Mouse (Mus musculus) limb, embryonic 11.5 days (tissue): ENCODE results near the gene Ywhab. TPM values are rescaled to one million over a fixed set of nuclear protein-coding genes. Genes with fewer than 3 reads are reported as not detected.

Experiments
- ATAC-seq: fragments of 200-750 bp; cut with Nextera tagmentation; 2 replicates; pipeline ENCODE4 v1.8.0; 2017; ENCODE audit warnings: low read depth; ENCODE audit not compliant: insufficient number of reproducible peaks, low FRiP score, low TSS enrichment
- DNase-seq: peaks from one replicate; pipeline ENCODE4 v3.0.0-alpha.2; 2015; ENCODE audit warnings: low spot score
- H3K27ac ChIP-seq: fragments of 300-500 bp; sonication (generic); replicated peaks from 2 replicates; pipeline ENCODE4 v1.5.1; 2014; ENCODE audit warnings: low read depth, mild to moderate bottlenecking, low read length
- H3K27me3 ChIP-seq: fragments of 300-500 bp; sonication (generic); 2 replicates; pipeline ENCODE4 v1.6.1; 2014; ENCODE audit warnings: mild to moderate bottlenecking, low read length, mixed read lengths; ENCODE audit not compliant: control insufficient read depth, insufficient read depth
- H3K36me3 ChIP-seq: fragments of 300-500 bp; sonication (generic); 2 replicates; pipeline ENCODE4 v1.6.1; 2014; ENCODE audit warnings: mild to moderate bottlenecking, low read length, moderate library complexity, mixed read lengths; ENCODE audit not compliant: control insufficient read depth, insufficient read depth
- H3K4me1 ChIP-seq: fragments of 300-500 bp; sonication (generic); 2 replicates; pipeline ENCODE4 v1.6.1; 2014; ENCODE audit warnings: low read length, mixed read lengths; ENCODE audit not compliant: control insufficient read depth, insufficient read depth
- H3K4me2 ChIP-seq: fragments of 300-500 bp; sonication (generic); 2 replicates; pipeline ENCODE4 v1.6.1; 2014; ENCODE audit warnings: low read depth, mild to moderate bottlenecking, moderate library complexity; ENCODE audit not compliant: severe bottlenecking
- H3K4me3 ChIP-seq: fragments of 300-500 bp; sonication (generic); 2 replicates; pipeline ENCODE4 v1.5.1; 2014; ENCODE audit warnings: low read depth, low read length
- H3K9ac ChIP-seq: fragments of 300-500 bp; sonication (generic); 2 replicates; pipeline ENCODE4 v1.6.1; 2014; ENCODE audit warnings: mild to moderate bottlenecking, low read length
- H3K9me3 ChIP-seq: fragments of 300-500 bp; sonication (generic); 2 replicates; pipeline ENCODE4 v1.6.1; 2016; ENCODE audit warnings: low read length; ENCODE audit not compliant: control insufficient read depth
- WGBS: fragments of 180-500 bp; shearing (Covaris S2); extraction: QIAGEN DNeasy Blood & Tissue Kit; methylation state at CpG from one replicate; pipeline ENCODE4 v1.1.7; 2014; 5-methylcytosine and 5-hydroxymethylcytosine counted together
- polyA plus RNA-seq: library from polyadenylated mRNA; unstranded; fragments of >200 nt; fragmentation: Nextera tagmentation; extraction: Ambion mirVana; gene quantifications from 2 replicates; pipeline ENCODE4 v1.2.1, GENCODE M21; 2014

Gene Ywhab
- polyA plus RNA-seq, 1 experiment from 2014 or later: 323 TPM

DNA sequence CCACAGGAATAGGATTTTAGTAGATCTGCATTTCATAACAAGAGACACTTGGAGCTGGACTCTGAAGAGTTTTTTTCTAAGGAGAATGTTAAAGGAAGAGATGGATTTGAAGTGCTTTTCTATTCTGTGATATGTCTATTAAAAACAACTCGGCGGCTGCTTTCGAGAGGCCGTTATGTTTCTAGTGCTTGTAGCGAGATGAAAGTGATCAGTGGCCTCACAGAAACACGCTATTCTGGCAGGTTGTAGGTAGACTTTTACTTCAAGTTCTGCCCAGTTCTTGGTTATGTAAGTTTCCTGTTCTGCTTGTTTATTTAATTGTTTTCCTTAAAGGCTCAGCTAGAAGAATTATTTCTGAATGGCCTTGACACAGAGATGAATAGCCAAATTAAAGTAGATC, 4.2 kb downstream of the Ywhab start:
- Histone ChIP-seq H3K27ac (no peak overlapping the region), H3K36me3 (no peaks in the 10 kb centered on the region), H3K9me3 (no peaks in the 10 kb centered on the region), H3K9ac (no peak overlapping the region), H3K4me2 (no peak overlapping the region), H3K27me3 (no peaks in the 10 kb centered on the region), H3K4me3 (no peak overlapping the region), H3K4me1 (peaks cover 5% of the 10 kb centered on the region)
- WGBS: 93% methylated on average over 6 of the region's 6 CpGs
- DNase-seq (no peak), ATAC-seq (no peak)

DNA sequence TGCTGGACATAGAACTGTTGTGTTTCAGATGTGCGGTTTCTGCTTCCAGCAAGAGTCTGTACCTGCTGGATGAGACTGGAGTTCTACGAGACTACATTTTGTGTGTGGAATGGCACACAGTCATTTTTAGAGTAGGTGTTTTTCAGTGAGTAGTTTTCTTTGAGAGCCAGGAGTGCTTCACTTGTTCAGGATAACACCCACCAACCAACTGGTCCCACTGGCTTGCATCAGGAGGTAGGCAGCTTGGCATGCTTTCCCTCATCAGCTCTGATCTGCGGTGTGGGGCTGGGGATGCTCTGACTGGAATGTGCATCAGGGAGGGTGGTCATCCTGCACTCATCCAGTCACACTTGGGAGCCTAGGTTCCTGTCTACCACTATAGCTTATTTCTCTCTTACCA, 7.9 kb downstream of the Ywhab start:
- 89% methylated on average over 3 of the region's 3 CpGs for WGBS
- Histone ChIP-seq H3K36me3 (no peaks in the 10 kb centered on the region), H3K4me2 (no peak overlapping the region), H3K27me3 (no peaks in the 10 kb centered on the region), H3K27ac (no peak overlapping the region), H3K4me1 (no peaks in the 10 kb centered on the region), H3K4me3 (no peak overlapping the region), H3K9me3 (no peaks in the 10 kb centered on the region), H3K9ac (no peak overlapping the region)
- ATAC-seq (no peak), DNase-seq (no peak)

DNA sequence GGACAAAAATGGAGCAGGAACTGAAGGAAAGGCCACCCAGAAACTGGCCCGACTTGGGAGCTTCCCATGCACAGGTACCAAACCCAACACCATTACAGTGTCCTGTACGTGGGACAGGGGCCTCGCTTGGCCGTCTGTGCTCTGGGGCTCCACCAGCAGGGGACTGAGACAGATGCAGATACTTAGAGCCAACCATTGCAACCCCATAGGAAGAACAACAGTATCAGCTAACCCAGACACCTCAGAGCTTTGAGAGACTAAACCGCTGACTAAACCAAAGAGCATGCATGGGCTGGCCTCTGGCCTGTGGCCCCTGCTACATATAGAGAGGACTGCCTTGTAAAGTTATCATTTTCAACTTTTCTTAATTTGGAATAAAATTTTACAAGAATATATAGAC, 9.7 kb downstream of the Ywhab start:
- no peak for DNase-seq
- no peak for ATAC-seq
- no peak overlapping the region for H3K4me3 ChIP-seq
- H3K9me3 ChIP-seq: no peaks in the 10 kb centered on the region
- H3K9ac ChIP-seq: no peak overlapping the region
- H3K27me3 ChIP-seq: no peaks in the 10 kb centered on the region
- WGBS: 82% methylated on average over 5 of the region's 5 CpGs
- H3K27ac ChIP-seq: no peak overlapping the region
- no peaks in the 10 kb centered on the region for H3K36me3 ChIP-seq
- H3K4me2 ChIP-seq: no peak overlapping the region
- no peaks in the 10 kb centered on the region for H3K4me1 ChIP-seq

DNA sequence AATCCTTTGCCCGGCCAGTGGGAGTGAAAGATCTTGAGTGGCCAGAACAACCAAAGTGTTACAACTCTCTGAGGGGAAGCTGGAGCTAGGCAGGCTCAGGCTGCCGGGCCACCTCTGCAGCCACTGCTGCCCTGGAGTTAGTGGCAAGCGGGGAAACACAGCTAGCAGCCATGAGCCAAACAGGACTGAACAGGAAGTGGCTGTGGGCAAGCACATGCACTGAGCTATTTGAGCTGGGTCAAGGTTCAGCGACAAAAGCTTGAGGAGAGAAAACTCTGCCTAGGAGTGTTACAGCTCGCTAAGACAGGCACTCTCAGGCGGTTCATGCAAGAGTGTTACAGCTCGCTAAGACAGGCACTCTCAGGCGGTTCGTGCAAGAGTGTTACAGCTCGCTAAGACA, 12.2 kb downstream of the Ywhab start:
- Histone ChIP-seq H3K27ac (0 out of 2 replicates have a peak overlapping the region, but pooled peaks have one; percentile 42), H3K4me1 (no peaks in the 10 kb centered on the region), H3K9ac (no peak overlapping the region), H3K27me3 (no peaks in the 10 kb centered on the region), H3K36me3 (peaks cover 4% of the 10 kb centered on the region; the same call in 1 of the 2 replicates), H3K4me2 (no peak overlapping the region), H3K4me3 (no peak overlapping the region), H3K9me3 (no peaks in the 10 kb centered on the region)
- DNase-seq (no peak), ATAC-seq (no peak)
- 63% methylated on average over 10 of the region's 10 CpGs for WGBS

DNA sequence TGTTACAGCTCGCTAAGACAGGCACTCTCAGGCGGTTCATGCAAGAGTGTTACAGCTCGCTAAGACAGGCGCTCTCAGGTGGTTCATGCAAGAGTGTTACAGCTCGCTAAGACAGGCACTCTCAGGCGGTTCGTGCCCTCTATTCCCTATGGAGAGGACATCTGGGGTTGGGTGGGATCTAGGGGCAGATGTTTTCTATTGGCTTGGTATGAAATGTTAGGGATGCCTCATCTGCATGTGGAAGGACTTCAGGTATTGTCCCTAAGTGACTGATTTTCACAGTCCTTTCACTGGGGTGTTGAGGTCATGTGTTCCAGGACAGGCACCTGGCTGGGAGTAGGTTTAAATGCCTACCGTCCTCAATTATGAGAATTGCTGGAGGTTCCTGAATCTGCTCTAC, 12.8 kb downstream of the Ywhab start:
- WGBS: 88% methylated on average over 8 of the region's 8 CpGs
- no peaks in the 10 kb centered on the region for H3K9me3 ChIP-seq
- no peak overlapping the region for H3K27ac ChIP-seq
- no peak overlapping the region for H3K9ac ChIP-seq
- no peak overlapping the region for H3K4me2 ChIP-seq
- ATAC-seq: no peak
- H3K36me3 ChIP-seq: peaks cover 5% of the 10 kb centered on the region
- H3K4me3 ChIP-seq: no peak overlapping the region
- no peaks in the 10 kb centered on the region for H3K27me3 ChIP-seq
- no peaks in the 10 kb centered on the region for H3K4me1 ChIP-seq
- no peak for DNase-seq

DNA sequence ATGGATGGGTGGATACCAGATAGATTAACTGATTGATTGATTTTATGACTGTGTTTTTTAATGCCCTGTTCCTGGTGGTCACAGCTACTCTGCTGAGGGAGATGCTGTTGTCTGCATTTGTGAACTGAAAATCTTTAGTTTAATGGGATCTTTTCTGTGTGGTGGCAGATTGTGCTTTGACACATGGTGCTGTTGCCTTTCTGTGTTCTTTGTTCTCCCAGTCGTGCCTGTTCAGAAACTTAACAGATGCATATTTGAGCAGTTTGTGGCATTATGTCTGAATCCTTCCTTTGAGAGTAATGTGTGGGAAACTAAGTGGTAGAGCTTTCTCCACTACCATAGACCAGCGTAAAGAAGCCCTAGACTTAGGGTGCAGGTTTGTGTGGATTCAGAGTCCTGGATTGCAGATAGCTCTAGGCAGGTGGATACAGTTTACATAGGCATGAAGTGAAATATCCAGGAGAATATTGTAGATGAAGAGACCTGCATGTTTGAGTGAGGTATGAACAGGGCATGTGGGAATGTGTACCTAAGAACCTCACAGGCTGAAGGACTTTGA, 13.3 kb downstream of the Ywhab start:
- Histone ChIP-seq H3K4me3 (no peak overlapping the region), H3K4me1 (no peaks in the 10 kb centered on the region), H3K27ac (no peak overlapping the region), H3K36me3 (peaks cover 8% of the 10 kb centered on the region), H3K9me3 (no peaks in the 10 kb centered on the region), H3K4me2 (no peak overlapping the region), H3K9ac (no peak overlapping the region), H3K27me3 (no peaks in the 10 kb centered on the region)
- 87% methylated on average over 2 of the region's 2 CpGs for WGBS
- ATAC-seq: no peak
- DNase-seq: no peak

DNA sequence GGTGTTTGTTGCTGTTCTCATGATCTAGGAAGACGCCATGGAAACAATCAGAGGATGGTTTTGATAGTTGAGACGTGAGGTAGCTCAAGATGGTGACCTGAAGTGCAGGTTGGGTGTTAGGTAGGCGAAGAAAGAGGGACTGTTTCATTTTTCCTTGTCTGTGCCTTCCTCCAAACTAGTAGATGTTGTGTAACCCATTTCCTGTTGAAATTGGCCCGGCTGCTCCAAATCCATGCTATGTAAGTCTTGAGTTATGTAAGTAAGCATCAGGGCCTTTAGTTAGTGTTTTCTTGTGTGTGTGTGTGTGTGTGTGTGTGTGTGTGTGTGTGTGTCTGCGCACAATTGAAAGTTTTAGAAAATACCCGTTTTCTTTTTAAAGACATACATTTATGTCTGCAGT, 14.5 kb downstream of the Ywhab start:
- H3K36me3 ChIP-seq: peaks cover 8% of the 10 kb centered on the region
- DNase-seq (no peak), ATAC-seq (no peak)
- no peak overlapping the region for H3K4me3 ChIP-seq
- H3K9ac ChIP-seq: no peak overlapping the region
- no peaks in the 10 kb centered on the region for H3K9me3 ChIP-seq
- no peak overlapping the region for H3K27ac ChIP-seq
- H3K27me3 ChIP-seq: no peaks in the 10 kb centered on the region
- no peaks in the 10 kb centered on the region for H3K4me1 ChIP-seq
- WGBS: 90% methylated on average over 6 of the region's 6 CpGs
- no peak overlapping the region for H3K4me2 ChIP-seq

DNA sequence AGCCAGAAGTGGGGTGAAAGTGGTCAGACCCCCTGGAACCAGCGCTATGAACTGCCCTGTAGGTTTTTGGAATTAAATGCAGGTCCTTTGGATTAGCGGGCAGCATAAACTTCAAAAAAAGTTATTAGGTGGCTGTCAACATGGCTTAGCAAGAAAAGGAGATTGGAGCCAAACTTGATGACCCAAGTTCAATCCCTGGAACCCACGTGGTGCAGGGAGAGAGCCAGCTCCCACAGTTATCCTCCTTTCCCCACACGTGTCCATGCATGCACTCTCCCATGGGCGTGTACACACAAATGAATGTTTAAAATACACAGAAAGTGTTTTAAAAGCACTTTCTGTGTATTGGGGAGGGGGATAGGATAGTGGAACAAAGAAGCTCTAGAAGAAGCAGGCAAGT, 15.7 kb downstream of the Ywhab start:
- no peak overlapping the region for H3K4me2 ChIP-seq

DNA sequence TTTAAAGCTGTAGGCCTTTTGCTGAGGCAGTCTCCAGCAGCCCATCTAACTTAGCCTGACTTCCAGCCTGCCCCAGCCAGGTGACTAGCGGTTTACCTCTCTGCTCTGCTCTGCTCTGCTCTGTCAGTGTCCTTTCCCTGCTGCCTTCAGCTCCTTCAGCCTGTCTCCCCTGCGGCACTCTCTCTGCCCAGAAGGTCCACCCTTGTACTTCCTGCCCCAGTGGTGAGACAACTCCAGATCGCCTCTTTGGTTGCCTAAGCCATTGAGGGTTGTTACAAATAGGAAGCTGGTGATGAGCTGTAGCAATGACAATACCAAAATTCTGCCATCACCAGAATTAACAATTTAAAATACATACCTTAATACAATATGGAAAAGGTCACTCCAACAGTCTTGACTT, 16.2 kb downstream of the Ywhab start:
- Histone ChIP-seq H3K27me3 (no peaks in the 10 kb centered on the region), H3K4me1 (no peaks in the 10 kb centered on the region), H3K9ac (no peak overlapping the region), H3K36me3 (peaks cover 14% of the 10 kb centered on the region), H3K27ac (no peak overlapping the region), H3K4me2 (no peak overlapping the region), H3K9me3 (no peaks in the 10 kb centered on the region), H3K4me3 (no peak overlapping the region)
- no peak for DNase-seq
- WGBS: 96% methylated on average over 3 of the region's 3 CpGs
- no peak for ATAC-seq

More for the DNA sequence above, 15.7 kb downstream of the Ywhab start:
- ATAC-seq (no peak), DNase-seq (no peak)
- Histone ChIP-seq H3K27ac (no peak overlapping the region), H3K27me3 (no peaks in the 10 kb centered on the region), H3K4me1 (no peaks in the 10 kb centered on the region), H3K9me3 (no peaks in the 10 kb centered on the region), H3K36me3 (peaks cover 14% of the 10 kb centered on the region), H3K4me3 (no peak overlapping the region), H3K9ac (no peak overlapping the region)
- 80% methylated on average over 5 of the region's 5 CpGs for WGBS
